Mouse (Mus musculus): ENCODE data around the gene Clec16a. TPM values are rescaled to one million over a fixed set of nuclear protein-coding genes. Genes with fewer than 3 reads are reported as not detected.

Gene Clec16a
- polyA plus RNA-seq, 1 experiment from 2014 or later = 51.6 TPM

GRCm38 (mm10) chr16:10697861-10698659, 152.9 kb downstream of the Clec16a start:
- H3K27me3 ChIP-seq = no peaks in the 10 kb centered on the region
- no peak overlapping the region for H3K4me2 ChIP-seq (replicated peaks)
- H3K9ac ChIP-seq (replicated peaks) = no peak overlapping the region
- ATAC-seq (ENCODE audit: low FRiP score, low read depth) = no peak
- no peak overlapping the region for H3K27ac ChIP-seq (replicated peaks)
- WGBS = 74% methylated on average over 6 of the region's 6 CpGs
- no peaks in the 10 kb centered on the region for H3K9me3 ChIP-seq
- no peak overlapping the region for H3K4me3 ChIP-seq
- H3K4me1 ChIP-seq = no peaks in the 10 kb centered on the region
- H3K36me3 ChIP-seq = no peaks in the 10 kb centered on the region

GRCm38 (mm10) chr16:10699316-10699715, 154.2 kb downstream of the Clec16a start:
- ATAC-seq (ENCODE audit: low FRiP score, low read depth) = no peak
- H3K9me3 ChIP-seq = no peaks in the 10 kb centered on the region
- no peaks in the 10 kb centered on the region for H3K36me3 ChIP-seq
- no peaks in the 10 kb centered on the region for H3K4me1 ChIP-seq
- no peak overlapping the region for H3K27ac ChIP-seq (replicated peaks)
- no peak overlapping the region for H3K4me3 ChIP-seq
- no peak overlapping the region for H3K4me2 ChIP-seq (replicated peaks)
- WGBS = 77% methylated on average over 3 of the region's 3 CpGs
- H3K27me3 ChIP-seq = no peaks in the 10 kb centered on the region
- H3K9ac ChIP-seq (replicated peaks) = no peak overlapping the region

GRCm38 (mm10) chr16:10700160-10700559, 155.0 kb downstream of the Clec16a start:
- Histone ChIP-seq H3K27ac (replicated peaks) (no peak overlapping the region), H3K4me1 (no peaks in the 10 kb centered on the region), H3K4me3 (no peak overlapping the region), H3K9me3 (no peaks in the 10 kb centered on the region), H3K4me2 (replicated peaks) (no peak overlapping the region), H3K36me3 (no peaks in the 10 kb centered on the region), H3K27me3 (no peaks in the 10 kb centered on the region), H3K9ac (replicated peaks) (no peak overlapping the region)
- ATAC-seq (ENCODE audit: low FRiP score, low read depth) = no peak
- 18% methylated on average over 2 of the region's 2 CpGs for WGBS

GRCm38 (mm10) chr16:10702399-10702798, 157.3 kb downstream of the Clec16a start:
- no peak for ATAC-seq (ENCODE audit: low FRiP score, low read depth)
- Histone ChIP-seq H3K4me2 (replicated peaks) (no peak overlapping the region), H3K27ac (replicated peaks) (no peak overlapping the region), H3K27me3 (no peaks in the 10 kb centered on the region), H3K4me1 (no peaks in the 10 kb centered on the region), H3K36me3 (no peaks in the 10 kb centered on the region), H3K9me3 (no peaks in the 10 kb centered on the region), H3K9ac (replicated peaks) (no peak overlapping the region), H3K4me3 (no peak overlapping the region)
- 79% methylated on average over 2 of the region's 2 CpGs for WGBS

GRCm38 (mm10) chr16:10703932-10704331, 158.8 kb downstream of the Clec16a start:
- H3K4me1 ChIP-seq = no peaks in the 10 kb centered on the region
- no peaks in the 10 kb centered on the region for H3K36me3 ChIP-seq
- WGBS = 79% methylated on average over 4 of the region's 4 CpGs
- no peaks in the 10 kb centered on the region for H3K9me3 ChIP-seq
- no peak overlapping the region for H3K9ac ChIP-seq (replicated peaks)
- no peaks in the 10 kb centered on the region for H3K27me3 ChIP-seq
- no peak overlapping the region for H3K27ac ChIP-seq (replicated peaks)
- no peak overlapping the region for H3K4me2 ChIP-seq (replicated peaks)
- H3K4me3 ChIP-seq = no peak overlapping the region
- ATAC-seq (ENCODE audit: low FRiP score, low read depth) = no peak

GRCm38 (mm10) chr16:10705396-10705795, 160.3 kb downstream of the Clec16a start:
- no peaks in the 10 kb centered on the region for H3K27me3 ChIP-seq
- no peaks in the 10 kb centered on the region for H3K36me3 ChIP-seq
- H3K4me2 ChIP-seq (replicated peaks) = no peak overlapping the region
- no peak overlapping the region for H3K27ac ChIP-seq (replicated peaks)
- no peak overlapping the region for H3K4me3 ChIP-seq
- WGBS = 73% methylated on average over 1 of the region's 1 CpGs
- no peaks in the 10 kb centered on the region for H3K9me3 ChIP-seq
- H3K9ac ChIP-seq (replicated peaks) = no peak overlapping the region
- no peaks in the 10 kb centered on the region for H3K4me1 ChIP-seq
- no peak for ATAC-seq (ENCODE audit: low FRiP score, low read depth)

GRCm38 (mm10) chr16:10711524-10711923, 166.4 kb downstream of the Clec16a start:
- Histone ChIP-seq H3K36me3 (no peaks in the 10 kb centered on the region), H3K4me1 (peaks cover 6% of the 10 kb centered on the region; the same call in 1 of the 2 replicates), H3K27me3 (no peaks in the 10 kb centered on the region), H3K9me3 (no peaks in the 10 kb centered on the region), H3K4me3 (no peak overlapping the region), H3K4me2 (replicated peaks) (no peak overlapping the region), H3K27ac (replicated peaks) (no peak overlapping the region), H3K9ac (replicated peaks) (no peak overlapping the region)
- no peak for ATAC-seq (ENCODE audit: low FRiP score, low read depth)
- 80% methylated on average over 1 of the region's 1 CpGs for WGBS

- WGBS = 67% methylated on average over 2 of the region's 2 CpGs
- H3K9me3 ChIP-seq = no peaks in the 10 kb centered on the region
- H3K36me3 ChIP-seq = no peaks in the 10 kb centered on the region
- no peak overlapping the region for H3K9ac ChIP-seq (replicated peaks)
- ATAC-seq (ENCODE audit: low FRiP score, low read depth) = no peak
- no peak overlapping the region for H3K4me2 ChIP-seq (replicated peaks)
- peaks cover 6% of the 10 kb centered on the region; the same call in 1 of the 2 replicates for H3K4me1 ChIP-seq
- no peak overlapping the region for H3K4me3 ChIP-seq
- no peaks in the 10 kb centered on the region for H3K27me3 ChIP-seq
- no peak overlapping the region for H3K27ac ChIP-seq (replicated peaks)
Observed at GRCm38 (mm10) chr16:10713041-10713440, 167.9 kb downstream of the Clec16a start.

GRCm38 (mm10) chr16:10713441-10714239, 168.5 kb downstream of the Clec16a start:
- Histone ChIP-seq H3K27ac (replicated peaks) (no peak overlapping the region), H3K4me1 (peaks cover 6% of the 10 kb centered on the region; the same call in 1 of the 2 replicates), H3K36me3 (no peaks in the 10 kb centered on the region), H3K9ac (replicated peaks) (no peak overlapping the region), H3K4me2 (replicated peaks) (no peak overlapping the region), H3K4me3 (no peak overlapping the region), H3K27me3 (no peaks in the 10 kb centered on the region), H3K9me3 (no peaks in the 10 kb centered on the region)
- ATAC-seq (ENCODE audit: low FRiP score, low read depth) = no peak
- WGBS = 59% methylated on average over 7 of the region's 7 CpGs

- Histone ChIP-seq H3K27me3 (no peaks in the 10 kb centered on the region), H3K27ac (replicated peaks) (no peak overlapping the region), H3K4me2 (replicated peaks) (no peak overlapping the region), H3K4me3 (no peak overlapping the region), H3K9ac (replicated peaks) (no peak overlapping the region), H3K9me3 (no peaks in the 10 kb centered on the region), H3K4me1 (peaks cover 9% of the 10 kb centered on the region; the same call in 1 of the 2 replicates), H3K36me3 (no peaks in the 10 kb centered on the region)
- WGBS = 89% methylated on average over 5 of the region's 5 CpGs
- ATAC-seq (ENCODE audit: low FRiP score, low read depth) = no peak
Observed at GRCm38 (mm10) chr16:10715211-10715610, 170.1 kb downstream of the Clec16a start.

GRCm38 (mm10) chr16:10715632-10716031, 170.5 kb downstream of the Clec16a start:
- Histone ChIP-seq H3K9ac (replicated peaks) (no peak overlapping the region), H3K4me3 (no peak overlapping the region), H3K27me3 (no peaks in the 10 kb centered on the region), H3K9me3 (no peaks in the 10 kb centered on the region), H3K36me3 (no peaks in the 10 kb centered on the region), H3K4me2 (replicated peaks) (no peak overlapping the region), H3K27ac (replicated peaks) (no peak overlapping the region), H3K4me1 (peaks cover 9% of the 10 kb centered on the region; the same call in 1 of the 2 replicates)
- ATAC-seq (ENCODE audit: low FRiP score, low read depth) = no peak
- 70% methylated on average over 2 of the region's 2 CpGs for WGBS

GRCm38 (mm10) chr16:10716696-10717095, 171.6 kb downstream of the Clec16a start:
- no peak for ATAC-seq (ENCODE audit: low FRiP score, low read depth)
- Histone ChIP-seq H3K27ac (replicated peaks) (no peak overlapping the region), H3K4me1 (peaks cover 9% of the 10 kb centered on the region; the same call in 1 of the 2 replicates), H3K4me3 (no peak overlapping the region), H3K9ac (replicated peaks) (no peak overlapping the region), H3K9me3 (no peaks in the 10 kb centered on the region), H3K4me2 (replicated peaks) (no peak overlapping the region), H3K27me3 (no peaks in the 10 kb centered on the region), H3K36me3 (no peaks in the 10 kb centered on the region)
- WGBS = 89% methylated on average over 2 of the region's 2 CpGs

Data from midbrain, embryonic 12.5 days (tissue).